Comparison of ENCODE assay signal across 11 mouse cellular contexts in genomic region chr1:86633840-86634750, GRCm38 (mm10). TPM values are rescaled to one million over a fixed set of nuclear protein-coding genes. Genes with fewer than 3 reads are reported as not detected.
A peak's percentile ranks its signal among the peaks of the same experiment; 100 is the strongest.
DNase-seq lines count a peak whose midpoint lies in the region; ATAC-seq and TF ChIP-seq lines count a peak whose summit lies in the region.
"Had no signal": no experiment of that assay in that cellular context is flagged by ENCODE, and none has a peak within 500 bp of the region (broad histone marks: within the 10 kb centered on the region; RNA-seq: fewer than 3 reads in every experiment).

No protein-coding gene starts in this region.

- H3K4me1 ChIP-seq in liver, adult 2 months (ENCODE audit: control insufficient read depth, insufficient read depth, low read length) = peaks cover 14% of the 10 kb centered on the region
- H3K4me1 ChIP-seq in forebrain, embryonic 15.5 days = peaks cover 6% of the 10 kb centered on the region
- peaks cover 26% of the 10 kb centered on the region for H3K4me1 ChIP-seq in limb, embryonic 13.5 days
- H3K4me1 ChIP-seq in neural tube, embryonic 15.5 days = peaks cover 19% of the 10 kb centered on the region

- no peak overlapping the region for H3K4me3 ChIP-seq in liver, adult 2 months (ENCODE audit: insufficient read depth, low read depth, low read length)
- H3K4me3 ChIP-seq in forebrain, embryonic 15.5 days = peak overlapping the region; percentile 12; the same call in 1 of the 2 replicates
- no peak overlapping the region for H3K4me3 ChIP-seq in limb, embryonic 13.5 days
- H3K4me3 ChIP-seq in neural tube, embryonic 15.5 days (replicated peaks) = no peak overlapping the region

- no peak for TF ChIP-seq CTCF in liver, adult 2 months (IDR thresholded peaks at IDR 0.05; ENCODE audit: low read depth, low read length)

- H3K9ac ChIP-seq in liver, adult 2 months (ENCODE audit: low read depth, low read length) = no peak overlapping the region
- no peak overlapping the region for H3K9ac ChIP-seq in forebrain, embryonic 15.5 days (replicated peaks)
- no peak overlapping the region for H3K9ac ChIP-seq in limb, embryonic 13.5 days
- no peak overlapping the region for H3K9ac ChIP-seq in neural tube, embryonic 15.5 days (replicated peaks)

- H3K4me2 ChIP-seq in forebrain, embryonic 15.5 days (replicated peaks) = peak overlapping the region; percentile 18
- H3K4me2 ChIP-seq in limb, embryonic 13.5 days (replicated peaks) = peak overlapping the region; percentile 36
- H3K4me2 ChIP-seq in neural tube, embryonic 15.5 days = peak overlapping the region; percentile 42

- ATAC-seq in forebrain, embryonic 15.5 days (replicated peaks) = peak; percentile 57
- ATAC-seq in limb, embryonic 13.5 days (ENCODE audit: low FRiP score, low read depth) = no peak
- ATAC-seq in neural tube, embryonic 15.5 days (ENCODE audit: low FRiP score) = peak; percentile 39
- no peak for ATAC-seq in megakaryocyte progenitor cell, adult 5-6 weeks (replicated peaks; ENCODE audit: poor library complexity)
- ATAC-seq: inflammation-experienced regulatory T-cells, adult 6 months had no signal

- 70% methylated on average over 7 of the region's 7 CpGs for WGBS in liver, adult 2 months
- 45% methylated on average over 7 of the region's 7 CpGs for WGBS in forebrain, embryonic 15.5 days
- 65% methylated on average over 7 of the region's 7 CpGs for WGBS in limb, embryonic 13.5 days
- WGBS in neural tube, embryonic 15.5 days = 61% methylated on average over 7 of the region's 7 CpGs

- peak overlapping the region; percentile 60 for H3K27ac ChIP-seq in liver, adult 2 months (replicated peaks; ENCODE audit: insufficient read depth, low read depth, low read length)
- H3K27ac ChIP-seq in forebrain, embryonic 15.5 days (replicated peaks) = peak overlapping the region; percentile 83
- H3K27ac ChIP-seq in limb, embryonic 13.5 days = peak overlapping the region; percentile 7; the same call in 1 of the 2 replicates
- peak overlapping the region; percentile 75 for H3K27ac ChIP-seq in neural tube, embryonic 15.5 days (replicated peaks)

- no peaks in the 10 kb centered on the region for H3K9me3 ChIP-seq in forebrain, embryonic 15.5 days
- no peaks in the 10 kb centered on the region for H3K9me3 ChIP-seq in limb, embryonic 13.5 days
- H3K9me3 ChIP-seq in neural tube, embryonic 15.5 days (replicated peaks) = no peaks in the 10 kb centered on the region

- no peaks in the 10 kb centered on the region for H3K36me3 ChIP-seq in liver, adult 2 months (ENCODE audit: control insufficient read depth, insufficient read depth, low read length)
- H3K36me3 ChIP-seq in forebrain, embryonic 15.5 days = no peaks in the 10 kb centered on the region
- H3K36me3 ChIP-seq in limb, embryonic 13.5 days = no peaks in the 10 kb centered on the region
- no peaks in the 10 kb centered on the region for H3K36me3 ChIP-seq in neural tube, embryonic 15.5 days

- no peak for DNase-seq in liver, adult 2 months (ENCODE audit: extremely low read depth, low read depth, low spot score)
- no peak for DNase-seq in liver
- no peak for DNase-seq in frontal cortex, postnatal 10 days (ENCODE audit: low spot score in 2 of 2)
- DNase-seq in urinary bladder, postnatal 25 days (ENCODE audit: low spot score) = no peak
- DNase-seq: adrenal gland, adult 8-10 months had no signal

- no peaks in the 10 kb centered on the region for H3K79me2 ChIP-seq in liver, adult 2 months (ENCODE audit: control insufficient read depth, insufficient read depth, low read length)

- TF ChIP-seq POLR2A in liver, adult 2 months (IDR thresholded peaks at IDR 0.05; ENCODE audit: extremely low read depth, insufficient read depth, low read length) = no peak

- no peaks in the 10 kb centered on the region for H3K27me3 ChIP-seq in liver, adult 2 months (ENCODE audit: control insufficient read depth, insufficient read depth, low read length)
- H3K27me3 ChIP-seq in forebrain, embryonic 15.5 days = no peaks in the 10 kb centered on the region
- no peaks in the 10 kb centered on the region for H3K27me3 ChIP-seq in limb, embryonic 13.5 days
- 0 out of 2 replicates have a peak, but pooled peaks cover 3% of the 10 kb centered on the region for H3K27me3 ChIP-seq in neural tube, embryonic 15.5 days (replicated peaks)

RNA-seq across cellular contexts. Expression of gene Nppc, which starts 36.3 kb away (rescaled TPM):
- total RNA-seq in liver, adult 2 months (2014; rRNA removed) = not detected in 2 replicates
- not detected in 2 replicates for polyA plus RNA-seq in liver, adult 2 months (2012; rRNA removed)
- 3.9 and 4.8 TPM in 2 replicates for polyA plus RNA-seq in forebrain, embryonic 15.5 days (2015; fragmentation: Nextera tagmentation; extraction: Ambion mirVana)
- polyA plus RNA-seq in limb, embryonic 13.5 days (2015; fragmentation: Nextera tagmentation; extraction: Ambion mirVana) = 5.3 and 5.9 TPM in 2 replicates
- 15.4 and 28.0 TPM in 2 replicates for polyA plus RNA-seq in neural tube, embryonic 15.5 days (2015; fragmentation: Nextera tagmentation; extraction: Ambion mirVana)
- not detected in 2 replicates for total RNA-seq in megakaryocyte progenitor cell, adult 5-6 weeks (2015)
- 0.41 TPM in 1 of 2 replicates, not detected in the other for total RNA-seq in megakaryocyte progenitor cell, adult 5-6 weeks (2017)
- total RNA-seq: adrenal gland, adult 8-10 months; neutrophil, adult 5-6 weeks had no signal
- polyA plus RNA-seq: inflammation-experienced regulatory T-cells, adult 6 months had no signal

RNA-seq across cellular contexts. Expression of gene Cops7b, which starts 51.4 kb away (rescaled TPM):
- total RNA-seq in liver, adult 2 months (2014; rRNA removed) = 5.0 and 6.0 TPM in 2 replicates
- 13.4 and 20.2 TPM in 2 replicates for polyA plus RNA-seq in liver, adult 2 months (2012; rRNA removed)
- 62.9 and 63.4 TPM in 2 replicates for polyA plus RNA-seq in forebrain, embryonic 15.5 days (2015; fragmentation: Nextera tagmentation; extraction: Ambion mirVana)
- polyA plus RNA-seq in limb, embryonic 13.5 days (2015; fragmentation: Nextera tagmentation; extraction: Ambion mirVana) = 52.9 and 53.3 TPM in 2 replicates
- polyA plus RNA-seq in neural tube, embryonic 15.5 days (2015; fragmentation: Nextera tagmentation; extraction: Ambion mirVana) = 53.7 and 59.4 TPM in 2 replicates
- total RNA-seq in megakaryocyte progenitor cell, adult 5-6 weeks (2015) = 9.3 and 13.2 TPM in 2 replicates
- 19.5 and 22.7 TPM in 2 replicates for total RNA-seq in megakaryocyte progenitor cell, adult 5-6 weeks (2017)

RNA-seq across cellular contexts. Expression of gene Pde6d, which starts 51.7 kb away (rescaled TPM):
- total RNA-seq in liver, adult 2 months (2014; rRNA removed) = 3.8 and 5.3 TPM in 2 replicates
- polyA plus RNA-seq in liver, adult 2 months (2012; rRNA removed) = 4.7 TPM in 2 replicates
- 99.0 and 103 TPM in 2 replicates for polyA plus RNA-seq in forebrain, embryonic 15.5 days (2015; fragmentation: Nextera tagmentation; extraction: Ambion mirVana)
- 74.2 and 75.8 TPM in 2 replicates for polyA plus RNA-seq in limb, embryonic 13.5 days (2015; fragmentation: Nextera tagmentation; extraction: Ambion mirVana)
- 103 and 128 TPM in 2 replicates for polyA plus RNA-seq in neural tube, embryonic 15.5 days (2015; fragmentation: Nextera tagmentation; extraction: Ambion mirVana)
- 60.3 and 71.2 TPM in 2 replicates for total RNA-seq in megakaryocyte progenitor cell, adult 5-6 weeks (2015)
- 17.9 and 23.6 TPM in 2 replicates for total RNA-seq in megakaryocyte progenitor cell, adult 5-6 weeks (2017)

Comparison
In these comparisons a context has a peak if more than half of its experiments do, and no peak if none do; other contexts are left out.
1. H3K27ac ChIP-seq: peak in every context shown above with its lines; median percentile 83 in forebrain, embryonic 15.5 days; 75 in neural tube, embryonic 15.5 days; 60 in liver, adult 2 months; 7 in limb, embryonic 13.5 days.
2. ATAC-seq: peak in forebrain, embryonic 15.5 days (single experiment) and neural tube, embryonic 15.5 days (single experiment); none in limb, embryonic 13.5 days (single experiment) and megakaryocyte progenitor cell, adult 5-6 weeks (single experiment).
3. RNA of gene Pde6d, which starts 51.7 kb away (polyA plus RNA-seq): 103 to 128 TPM in neural tube, embryonic 15.5 days, 99.0 to 103 TPM in forebrain, embryonic 15.5 days and 74.2 to 75.8 TPM in limb, embryonic 13.5 days; 4.7 TPM in liver, adult 2 months; every median in the first group is over 10 times any median in the second.
4. Peak in every context shown above with its lines, with median percentiles within 50 percentile points of each other: H3K4me2 ChIP-seq.